Mouse (Mus musculus) forebrain, postnatal 0 days (tissue): Measurements from ENCODE around the gene Ptgfrn. TPM values are rescaled to one million over a fixed set of nuclear protein-coding genes. Genes with fewer than 3 reads are reported as not detected.

Experiments
- ATAC-seq: fragments of 200-750 bp; cut with Nextera tagmentation; 2 replicates; pipeline ENCODE4 v1.8.0; 2017; ENCODE audit warnings: mild to moderate bottlenecking, moderate library complexity
- DNase-seq: peaks from one replicate; pipeline ENCODE4 v3.0.0-alpha.2; 2015
- H3K27ac ChIP-seq: fragments of 300-500 bp; sonication (generic); 2 replicates; pipeline ENCODE4 v1.5.1; 2014; ENCODE audit warnings: low read depth, mild to moderate bottlenecking, antibody characterized with exemption, low read length, moderate library complexity, mixed read lengths
- H3K27me3 ChIP-seq: fragments of 300-500 bp; sonication (generic); 2 replicates; pipeline ENCODE4 v1.6.1; 2014; ENCODE audit warnings: mild to moderate bottlenecking, low read length, mixed read lengths; ENCODE audit not compliant: insufficient read depth
- H3K36me3 ChIP-seq: fragments of 300-500 bp; sonication (generic); 2 replicates; pipeline ENCODE4 v1.6.1; 2014; ENCODE audit warnings: mild to moderate bottlenecking, moderate library complexity; ENCODE audit not compliant: insufficient read depth
- H3K4me1 ChIP-seq: fragments of 300-500 bp; sonication (generic); 2 replicates; pipeline ENCODE4 v1.6.1; 2014; ENCODE audit warnings: antibody characterized with exemption; ENCODE audit not compliant: insufficient read depth
- H3K4me2 ChIP-seq: fragments of 300-500 bp; sonication (generic); 2 replicates; pipeline ENCODE4 v1.6.1; 2014; ENCODE audit warnings: low read depth, mild to moderate bottlenecking, moderate library complexity
- H3K4me3 ChIP-seq: fragments of 300-500 bp; sonication (generic); 2 replicates; pipeline ENCODE4 v1.5.1; 2014; ENCODE audit warnings: low read depth, low read length, mixed read lengths
- H3K9ac ChIP-seq: fragments of 300-500 bp; sonication (generic); 2 replicates; pipeline ENCODE4 v1.6.1; 2014; ENCODE audit warnings: mild to moderate bottlenecking
- H3K9me3 ChIP-seq: fragments of 300-500 bp; sonication (generic); 2 replicates; pipeline ENCODE4 v1.6.1; 2016; ENCODE audit warnings: low read length
- CTCF ChIP-seq: sonication (generic); IDR thresholded peaks from 2 replicates; pipeline ENCODE4 v1.5.1; 2016; ENCODE audit warnings: antibody characterized with exemption, control low read depth, low read depth
- WGBS: fragments of 180-500 bp; shearing (Covaris S2); extraction: QIAGEN DNeasy Blood & Tissue Kit; methylation state at CpG from one replicate; pipeline ENCODE4 v1.1.7; 2014; 5-methylcytosine and 5-hydroxymethylcytosine counted together
- polyA plus RNA-seq: library from polyadenylated mRNA; unstranded; fragments of >200 nt; fragmentation: Nextera tagmentation; extraction: Ambion mirVana; gene quantifications from 2 replicates; pipeline ENCODE4 v1.2.1, GENCODE M21; 2015
- total RNA-seq: library from RNA; depleted of rRNA; stranded (reverse); fragments of >200 nt; gene quantifications from 2 replicates; pipeline ENCODE4 v1.2.3, GENCODE M21; 2014

The Ptgfrn gene
- total and polyA plus RNA-seq, 2 experiments from 2014 or later: 3.2 to 40.2 TPM

GRCm38 (mm10) chr3:101116431-101117385 lies 6.6 kb upstream of the Ptgfrn start:
- Histone ChIP-seq H3K4me1 (peaks cover 7% of the 10 kb centered on the region), H3K36me3 (no peaks in the 10 kb centered on the region), H3K27me3 (no peaks in the 10 kb centered on the region), H3K9me3 (no peaks in the 10 kb centered on the region), H3K4me2 (peak overlapping the region; percentile 23; the same call in 1 of the 2 replicates), H3K27ac (peak overlapping the region; percentile 62), H3K4me3 (no peak overlapping the region), H3K9ac (peak overlapping the region; percentile 25)
- peak; percentile 89 for ATAC-seq
- 40% methylated on average over 25 of the region's 25 CpGs for WGBS
- TF ChIP-seq CTCF: no peak
- DNase-seq: peak; percentile 72

- H3K36me3 ChIP-seq: no peaks in the 10 kb centered on the region
- H3K4me3 ChIP-seq: no peak overlapping the region
- 64% methylated on average over 5 of the region's 5 CpGs for WGBS
- no peak overlapping the region for H3K9ac ChIP-seq
- H3K27ac ChIP-seq: no peak overlapping the region
- H3K4me2 ChIP-seq: no peak overlapping the region
- no peak for TF ChIP-seq CTCF
- ATAC-seq: no peak
- H3K27me3 ChIP-seq: no peaks in the 10 kb centered on the region
- H3K4me1 ChIP-seq: peaks cover 19% of the 10 kb centered on the region
- no peak for DNase-seq
- H3K9me3 ChIP-seq: no peaks in the 10 kb centered on the region
Observed at GRCm38 (mm10) chr3:101112518-101112894, 2.4 kb upstream of the Ptgfrn start.

GRCm38 (mm10) chr3:101111848-101112517 lies 1.9 kb upstream of the Ptgfrn start:
- Histone ChIP-seq H3K4me2 (no peak overlapping the region), H3K27me3 (no peaks in the 10 kb centered on the region), H3K36me3 (no peaks in the 10 kb centered on the region), H3K9ac (no peak overlapping the region), H3K4me3 (no peak overlapping the region), H3K4me1 (peaks cover 17% of the 10 kb centered on the region), H3K27ac (no peak overlapping the region), H3K9me3 (no peaks in the 10 kb centered on the region)
- 47% methylated on average over 7 of the region's 7 CpGs for WGBS
- no peak for DNase-seq
- no peak for ATAC-seq
- TF ChIP-seq CTCF: no peak

- H3K27me3 ChIP-seq: no peaks in the 10 kb centered on the region
- no peaks in the 10 kb centered on the region for H3K9me3 ChIP-seq
- TF ChIP-seq CTCF: no peak
- H3K4me1 ChIP-seq: peaks cover 12% of the 10 kb centered on the region
- DNase-seq: no peak
- H3K9ac ChIP-seq: no peak overlapping the region
- 40% methylated on average over 10 of the region's 10 CpGs for WGBS
- no peak for ATAC-seq
- no peak overlapping the region for H3K27ac ChIP-seq
- no peak overlapping the region for H3K4me2 ChIP-seq
- no peaks in the 10 kb centered on the region for H3K36me3 ChIP-seq
- H3K4me3 ChIP-seq: no peak overlapping the region
Observed at GRCm38 (mm10) chr3:101111321-101111720, 1.2 kb upstream of the Ptgfrn start.

GRCm38 (mm10) chr3:101110838-101111103 lies 693 bp upstream of the Ptgfrn start:
- ATAC-seq (no peak), DNase-seq (no peak)
- Histone ChIP-seq H3K27me3 (no peaks in the 10 kb centered on the region), H3K9ac (no peak overlapping the region), H3K4me3 (peak overlapping the region; percentile 70), H3K27ac (no peak overlapping the region), H3K4me1 (peaks cover 15% of the 10 kb centered on the region), H3K4me2 (peak overlapping the region; percentile 90), H3K36me3 (no peaks in the 10 kb centered on the region), H3K9me3 (no peaks in the 10 kb centered on the region)
- TF ChIP-seq CTCF: no peak

GRCm38 (mm10) chr3:101109558-101110021 lies 488 bp downstream of the Ptgfrn start:
- H3K4me1 ChIP-seq: peaks cover 25% of the 10 kb centered on the region
- H3K27ac ChIP-seq: peak overlapping the region; percentile 70
- peak overlapping the region; percentile 70 for H3K4me3 ChIP-seq
- DNase-seq: peak; percentile 57
- ATAC-seq: peak; percentile 54
- peak overlapping the region; percentile 90 for H3K4me2 ChIP-seq
- no peaks in the 10 kb centered on the region for H3K36me3 ChIP-seq
- H3K9me3 ChIP-seq: no peaks in the 10 kb centered on the region
- no peak; the same call in 1 of the 2 replicates for TF ChIP-seq CTCF
- no peaks in the 10 kb centered on the region for H3K27me3 ChIP-seq
- under 1% methylated on average over 42 of the region's 47 CpGs for WGBS
- peak overlapping the region; percentile 78 for H3K9ac ChIP-seq

GRCm38 (mm10) chr3:101108848-101109247 lies 1.2 kb downstream of the Ptgfrn start:
- Histone ChIP-seq H3K36me3 (no peaks in the 10 kb centered on the region), H3K4me1 (peaks cover 25% of the 10 kb centered on the region), H3K27me3 (no peaks in the 10 kb centered on the region), H3K9ac (peak overlapping the region; percentile 78), H3K4me3 (peak overlapping the region; percentile 70), H3K4me2 (peak overlapping the region; percentile 90), H3K27ac (no peak overlapping the region), H3K9me3 (no peaks in the 10 kb centered on the region)
- DNase-seq (no peak), ATAC-seq (no peak; the same call in 1 of the 2 replicates)
- no peak for TF ChIP-seq CTCF
- 14% methylated on average over 5 of the region's 5 CpGs for WGBS
